In the genomic region with DNA sequence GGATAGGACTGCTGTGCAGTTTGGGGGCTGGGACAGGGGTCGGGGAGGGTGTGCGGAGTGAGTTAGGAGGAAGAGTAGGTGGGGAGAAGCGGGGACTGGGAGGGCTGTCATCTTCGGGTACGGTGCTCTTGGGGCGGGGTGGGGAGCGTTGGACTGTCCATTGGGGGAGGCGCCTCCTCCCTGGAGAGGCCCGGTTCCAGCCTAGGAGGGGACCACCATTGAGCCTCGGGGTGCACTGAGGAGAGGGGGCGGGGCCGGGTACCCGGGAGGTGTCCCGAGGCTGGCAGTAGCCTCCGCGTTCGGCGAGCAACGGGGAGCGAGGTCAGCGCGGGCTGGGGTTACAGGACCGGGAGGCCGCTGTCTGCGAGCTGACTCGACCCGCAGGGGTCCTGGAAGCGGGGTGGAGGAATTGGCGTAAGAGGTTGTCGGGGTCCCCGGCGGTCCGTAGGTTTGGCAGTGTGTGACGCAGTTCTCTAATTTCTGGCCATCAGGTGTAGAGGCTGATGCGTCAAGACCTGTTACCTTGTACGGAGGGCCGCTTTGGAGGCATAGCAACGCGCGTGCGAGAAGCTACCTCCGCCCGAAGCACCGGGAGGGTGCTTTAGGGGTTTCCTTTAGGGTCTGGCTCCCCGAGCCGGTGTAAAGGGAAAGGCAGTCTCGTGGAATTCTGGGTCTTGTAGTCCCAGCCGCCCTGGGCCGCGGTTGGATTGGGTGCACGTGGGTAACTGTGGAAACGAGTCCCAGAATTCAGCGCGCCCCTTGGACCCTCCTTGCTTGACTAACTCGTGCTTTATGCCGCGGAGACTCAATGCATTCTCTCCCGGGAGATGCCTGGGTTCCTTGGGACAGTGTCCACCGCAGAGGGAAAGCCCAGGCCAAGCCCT, we compare ENCODE assay signal across 8 mouse cellular contexts. TPM values are rescaled to one million over a fixed set of nuclear protein-coding genes. Genes with fewer than 3 reads are reported as not detected.
A peak's percentile ranks its signal among the peaks of the same experiment; 100 is the strongest.
DNase-seq lines count a peak whose midpoint lies in the region; ATAC-seq and TF ChIP-seq lines count a peak whose summit lies in the region.

No protein-coding gene starts in this region.

- peak; percentile 85 for ATAC-seq in forebrain, embryonic 16.5 days
- ATAC-seq in lung, embryonic 15.5 days (ENCODE audit: borderline replicate concordance, extremely low read depth, low FRiP score, low TSS enrichment), result peak; percentile 70

- no peaks in the 10 kb centered on the region for H3K36me3 ChIP-seq in ES-Bruce4 (ENCODE audit: control insufficient read depth, insufficient read depth, low read length, poor library complexity, severe bottlenecking)
- no peaks in the 10 kb centered on the region for H3K36me3 ChIP-seq in forebrain, embryonic 16.5 days (ENCODE audit: control insufficient read depth, insufficient read depth)
- H3K36me3 ChIP-seq in lung, embryonic 15.5 days, result no peaks in the 10 kb centered on the region

- DNase-seq in c-Kit-positive CD71-positive TER-119-positive erythroid progenitor cells, embryonic 14.5 days (ENCODE audit: low spot score), result peak; percentile 83
- DNase-seq in heart, postnatal 4 days, result peak; percentile 88
- DNase-seq in layer of hippocampus, adult 8-10 months (ENCODE audit: low spot score in 2 of 2), result peak; percentile 89 to 91
- DNase-seq in ovary, adult 18-20 months (ENCODE audit: low spot score), result peak; percentile 81
- DNase-seq in thymus, postnatal 0 days (ENCODE audit: low spot score), result peak; percentile 91

- peak overlapping the region; percentile 91 for H3K9ac ChIP-seq in ES-Bruce4 (ENCODE audit: low read depth, poor library complexity, severe bottlenecking)
- H3K9ac ChIP-seq in forebrain, embryonic 16.5 days (replicated peaks; ENCODE audit: low read depth, low read length), result peak overlapping the region; percentile 78
- peak overlapping the region; percentile 67 for H3K9ac ChIP-seq in lung, embryonic 15.5 days

- peak overlapping the region; percentile 86 for H3K4me2 ChIP-seq in forebrain, embryonic 16.5 days (ENCODE audit: low read length)
- peak overlapping the region; percentile 98 for H3K4me2 ChIP-seq in lung, embryonic 15.5 days

- no peak for TF ChIP-seq CTCF in ES-Bruce4 (IDR thresholded peaks at IDR 0.05; ENCODE audit: low read depth, low read length)

- no peaks in the 10 kb centered on the region for H3K9me3 ChIP-seq in ES-Bruce4 (replicated peaks; ENCODE audit: control insufficient read depth, insufficient read depth, low read length, poor library complexity, severe bottlenecking)
- H3K9me3 ChIP-seq in forebrain, embryonic 16.5 days (ENCODE audit: control insufficient read depth, low read length), result no peaks in the 10 kb centered on the region
- H3K9me3 ChIP-seq in lung, embryonic 15.5 days, result no peaks in the 10 kb centered on the region

- 0% methylated on average over 56 of the region's 59 CpGs for WGBS in forebrain, embryonic 16.5 days
- WGBS in lung, embryonic 15.5 days, result under 1% methylated on average over 59 of the region's 59 CpGs

- H3K4me3 ChIP-seq in ES-Bruce4 (ENCODE audit: low read depth, low read length), result peak overlapping the region; percentile 97
- H3K4me3 ChIP-seq in forebrain, embryonic 16.5 days (replicated peaks; ENCODE audit: low read length), result peak overlapping the region; percentile 94
- peak overlapping the region; percentile 79 for H3K4me3 ChIP-seq in lung, embryonic 15.5 days

- TF ChIP-seq EP300 in ES-Bruce4 (IDR thresholded peaks at IDR 0.05; ENCODE audit: insufficient read depth, low read depth, low read length), result no peak

- no peaks in the 10 kb centered on the region for H3K27me3 ChIP-seq in ES-Bruce4 (ENCODE audit: control insufficient read depth, insufficient read depth, low read length, poor library complexity, severe bottlenecking)
- H3K27me3 ChIP-seq in forebrain, embryonic 16.5 days (replicated peaks; ENCODE audit: control insufficient read depth, insufficient read depth, low read length), result no peaks in the 10 kb centered on the region
- H3K27me3 ChIP-seq in lung, embryonic 15.5 days, result no peaks in the 10 kb centered on the region

- H3K4me1 ChIP-seq in ES-Bruce4 (ENCODE audit: control insufficient read depth, insufficient read depth, low read length), result no peaks in the 10 kb centered on the region
- H3K4me1 ChIP-seq in forebrain, embryonic 16.5 days (replicated peaks; ENCODE audit: control insufficient read depth, insufficient read depth, low read length), result peaks cover 12% of the 10 kb centered on the region
- H3K4me1 ChIP-seq in lung, embryonic 15.5 days, result peaks cover 9% of the 10 kb centered on the region; the same call in 1 of the 2 replicates

- no peak for TF ChIP-seq POLR2A in ES-Bruce4 (IDR thresholded peaks at IDR 0.05; ENCODE audit: insufficient read depth, low read length)

- peak overlapping the region; percentile 61 for H3K27ac ChIP-seq in ES-Bruce4 (ENCODE audit: insufficient read depth, low read length)
- H3K27ac ChIP-seq in forebrain, embryonic 16.5 days (ENCODE audit: low read length), result peak overlapping the region; percentile 97
- H3K27ac ChIP-seq in lung, embryonic 15.5 days, result peak overlapping the region; percentile 92

RNA-seq across cellular contexts. Expression of a gene that starts 11.3 kb away (rescaled TPM):
- 32.9 and 34.1 TPM in 2 replicates for polyA plus RNA-seq in ES-Bruce4 (2011; ENCODE audit: insufficient read depth, insufficient read length, low read depth, missing spikeins)
- polyA plus RNA-seq in forebrain, embryonic 16.5 days (2015; fragmentation: Nextera tagmentation; extraction: Ambion mirVana), result 46.5 and 51.4 TPM in 2 replicates
- total RNA-seq in heart, postnatal 4 days (2021), result 10 to 100 TPM; 17.4 to 19.1 TPM
- total RNA-seq in layer of hippocampus, adult 8-10 months (2022), result 100 to 1,000 TPM; 118 to 135 (median 124) TPM
- 21.3 and 22.8 TPM in 2 replicates for polyA plus RNA-seq in lung, embryonic 15.5 days (2015; fragmentation: Nextera tagmentation; extraction: Ambion mirVana)
- polyA plus RNA-seq in thymus, postnatal 0 days (2015; fragmentation: Nextera tagmentation; extraction: Ambion mirVana), result 5.9 and 8.8 TPM in 2 replicates

Comparison
In these comparisons a context has a peak if more than half of its experiments do, and no peak if none do; other contexts are left out.
1. Peak in every context shown above with its lines: DNase-seq, ATAC-seq, H3K4me3 ChIP-seq and H3K27ac ChIP-seq.